Mouse (Mus musculus) lung, postnatal 25 days (tissue): ENCODE measurements around the gene H2al1m.

Experiments
- DNase-seq: peaks from one replicate; pipeline ENCODE4 v3.0.0; 2022; ENCODE audit warnings: low spot score

The H2al1m gene

DNA sequence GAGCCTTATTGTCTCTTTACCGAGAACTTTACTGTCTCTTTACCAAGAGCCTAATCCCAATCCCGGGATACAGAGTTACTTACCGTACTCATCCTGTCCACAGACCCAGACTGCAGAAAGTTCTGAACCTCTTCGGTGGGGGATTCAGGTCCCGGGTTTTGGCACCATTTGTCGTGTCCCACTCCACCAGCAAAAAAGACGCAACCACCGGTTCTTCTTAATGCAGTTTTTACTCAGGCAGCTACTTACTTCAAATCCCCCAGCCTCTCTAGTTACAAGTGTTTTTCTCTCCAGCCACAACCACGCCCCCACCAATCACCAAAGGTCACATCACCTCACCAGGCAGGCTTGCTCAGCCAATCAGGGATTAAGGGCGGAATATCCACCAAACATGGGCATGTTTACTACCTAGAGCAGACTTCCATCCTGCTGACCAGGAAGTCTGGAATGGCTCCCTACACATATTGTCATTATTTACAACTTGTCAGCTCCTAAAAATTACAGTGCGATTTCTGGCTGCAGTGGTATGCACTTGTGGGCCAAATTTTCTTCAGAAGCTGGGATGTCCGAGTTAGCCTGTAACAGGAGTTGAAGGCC, 48.9 kb downstream of the H2al1m start:
- DNase-seq, result peak; percentile 3

DNA sequence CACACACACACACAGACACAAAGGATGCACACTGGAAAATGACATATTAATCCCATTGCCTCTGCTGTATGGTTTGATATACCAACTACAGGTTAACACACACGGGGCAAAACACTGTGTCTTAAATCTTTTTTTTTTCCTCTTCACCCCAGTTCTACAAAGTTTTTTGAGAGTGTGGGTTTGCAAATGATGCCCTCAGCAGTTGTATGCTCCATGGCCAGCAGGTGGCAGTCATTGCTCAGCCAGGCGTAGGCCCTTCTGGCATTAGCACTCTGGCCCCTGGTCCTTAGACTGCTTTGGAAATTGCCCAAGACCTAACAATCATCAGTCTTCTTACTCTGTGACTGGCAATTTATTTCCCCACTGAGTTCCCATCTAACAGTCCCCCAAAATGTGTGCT, 49.5 kb downstream of the H2al1m start:
- peak; percentile 70 for DNase-seq
